Mouse (Mus musculus) brain, embryonic 14.5 days (tissue): ENCODE data around the gene Insrr.

ENCODE experiments used
- CTCF ChIP-seq: fragments of 200-500 bp; IDR thresholded peaks from 2 replicates; pipeline ENCODE4 v1.5.1; 2012; ENCODE audit warnings: inconsistent platforms, mild to moderate bottlenecking, moderate library complexity, borderline replicate concordance; ENCODE audit not compliant: insufficient read depth, insufficient read length; ENCODE audit errors: extremely low read depth
- POLR2A ChIP-seq: fragments of 200-500 bp; IDR thresholded peaks from 2 replicates; pipeline ENCODE4 v1.6.1; 2012; ENCODE audit warnings: mild to moderate bottlenecking, inconsistent platforms, borderline replicate concordance; ENCODE audit not compliant: poor library complexity, insufficient read depth, insufficient read length, severe bottlenecking; ENCODE audit errors: extremely low read depth

DNA sequence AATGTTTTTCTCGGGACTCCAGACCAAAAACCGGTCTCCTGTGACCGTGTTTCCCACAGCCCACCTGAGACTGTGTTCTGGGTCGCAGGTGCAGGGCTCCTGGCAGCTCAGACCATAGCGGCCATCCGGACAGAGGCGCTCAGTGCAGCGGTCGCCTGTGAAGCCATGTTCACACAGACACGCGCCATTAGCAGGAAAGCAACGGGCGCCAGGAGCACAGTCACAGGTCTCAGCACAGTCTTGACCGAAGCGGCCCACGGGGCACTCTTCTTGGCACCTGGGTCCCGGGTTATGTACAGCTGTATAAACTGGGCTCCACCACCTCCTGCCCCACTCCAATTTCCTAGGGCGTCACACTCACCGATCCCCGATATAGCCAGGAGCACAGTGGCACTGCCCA, 40.3 kb upstream of the Insrr start:
- TF ChIP-seq CTCF (no peak), POLR2A (no peak)
